Mouse (Mus musculus): ENCODE data around the gene Ssbp1. TPM values are rescaled to one million over a fixed set of nuclear protein-coding genes. Genes with fewer than 3 reads are reported as not detected.

Gene Ssbp1
- 37.9 and 40.0 TPM in 2 replicates for polyA plus RNA-seq (2012; rRNA removed)

DNA sequence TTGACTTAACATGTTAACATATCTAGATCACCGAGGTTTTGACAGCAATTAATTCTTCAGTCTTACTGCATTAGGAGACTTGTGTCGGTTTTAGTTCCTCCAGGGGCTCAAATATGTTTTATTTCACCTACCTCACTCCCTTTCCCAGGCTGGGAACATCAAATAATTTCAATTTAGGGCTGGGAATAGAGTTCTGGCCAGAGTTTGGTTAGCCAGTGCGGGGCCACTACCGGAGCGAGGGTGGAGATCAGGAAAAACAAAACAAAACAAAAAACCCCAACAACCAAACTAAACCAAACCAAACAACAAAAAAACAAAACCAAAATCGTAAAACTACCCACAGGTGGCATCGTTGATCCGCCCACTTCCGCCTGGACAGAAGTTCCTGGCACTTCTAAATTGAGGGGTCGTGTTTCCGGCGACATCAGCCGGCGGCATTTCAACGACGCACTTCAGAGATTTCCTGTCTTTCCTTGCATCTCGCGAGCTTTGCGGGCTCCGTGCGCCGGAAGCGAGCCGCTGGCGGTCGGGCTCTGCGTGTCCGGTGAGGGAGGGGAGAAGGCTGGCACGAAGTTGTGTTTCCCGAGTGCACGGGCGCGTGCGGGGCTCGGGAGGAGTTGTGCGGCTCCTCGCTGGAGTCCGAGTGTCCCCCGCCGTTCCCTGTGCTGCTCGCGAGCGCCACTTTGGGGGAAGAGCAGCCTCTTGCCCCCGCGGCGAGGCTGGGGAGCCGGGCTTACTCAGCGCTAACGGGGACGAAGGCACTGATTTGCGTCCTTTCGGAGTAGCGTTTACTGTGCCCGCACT, at the start of gene Ssbp1:
Gene Ssbp1 (plus strand): TSS at position 437 of the 804 bp plus-strand sequence.

DNA sequence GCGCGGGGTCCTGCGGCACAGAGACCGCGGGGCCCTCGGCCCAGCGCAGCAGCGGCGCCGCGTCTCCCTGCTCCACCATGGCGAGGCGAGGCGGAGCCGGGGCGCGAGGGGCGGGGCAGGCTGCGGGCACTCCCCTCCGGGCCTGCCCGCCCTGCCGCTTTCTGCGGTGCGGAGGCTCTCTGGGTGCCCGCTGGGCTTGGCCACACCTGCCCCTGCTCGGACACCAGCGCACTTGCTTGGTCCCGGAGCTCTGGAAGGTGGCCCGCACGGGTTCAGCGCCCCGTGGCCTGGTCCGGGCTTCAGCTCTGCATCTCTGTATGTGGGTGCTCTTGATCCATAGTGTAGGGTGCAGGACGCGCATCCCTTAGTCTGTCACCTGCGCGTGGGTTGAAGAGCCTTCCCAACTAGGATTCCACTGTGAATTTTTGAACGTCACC, 35.1 kb upstream of the Ssbp1 start, which contains the start of gene E330009J07Rik:
Gene E330009J07Rik (minus strand): TSS at position 89 of the 437 bp plus-strand sequence.

DNA sequence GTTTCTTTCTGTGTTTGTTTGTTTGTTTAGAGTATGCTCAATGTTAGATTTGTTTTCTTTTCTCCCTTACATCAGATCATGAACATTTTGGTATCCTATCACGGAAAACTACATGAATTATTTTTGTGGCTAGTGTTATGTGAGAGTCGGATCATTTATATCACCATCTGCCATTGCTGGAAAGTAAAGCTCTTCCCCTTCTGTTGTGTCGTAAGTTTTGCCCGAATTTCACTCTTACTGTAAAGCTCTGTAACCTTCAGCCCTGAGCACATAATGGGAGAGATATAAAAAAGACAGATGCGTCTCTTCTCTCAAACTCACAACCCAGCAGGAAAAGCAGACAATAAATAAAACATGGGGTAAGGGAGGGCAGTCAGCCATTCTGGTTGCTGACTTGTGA, 32.2 kb upstream of the Ssbp1 start, which contains the start of gene Wee2:
Gene Wee2 (plus strand): TSS at position 153 of the 400 bp plus-strand sequence.

DNA sequence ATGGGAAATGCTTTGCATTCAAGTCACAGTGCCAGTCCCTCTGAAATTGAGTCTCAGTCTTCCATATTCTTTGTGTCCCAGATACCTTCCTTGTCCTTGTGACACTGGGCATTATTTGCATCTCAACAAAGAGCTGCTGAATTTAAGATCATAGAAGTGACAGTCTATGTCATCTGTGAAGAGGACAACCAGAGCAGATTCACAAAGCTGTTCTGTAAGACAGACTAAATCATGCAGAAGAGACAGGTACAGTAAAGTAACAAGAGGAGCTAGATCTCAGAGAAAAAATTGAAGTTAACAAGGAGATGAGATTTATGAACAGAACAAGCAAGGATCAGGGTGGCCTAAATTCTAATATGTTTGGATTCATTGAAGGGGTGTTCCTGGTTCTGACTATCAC, 19.8 kb downstream of the Ssbp1 start, which contains the start of gene Tas2r137:
Gene Tas2r137 (plus strand): TSS at position 301 of the 400 bp plus-strand sequence.

DNA sequence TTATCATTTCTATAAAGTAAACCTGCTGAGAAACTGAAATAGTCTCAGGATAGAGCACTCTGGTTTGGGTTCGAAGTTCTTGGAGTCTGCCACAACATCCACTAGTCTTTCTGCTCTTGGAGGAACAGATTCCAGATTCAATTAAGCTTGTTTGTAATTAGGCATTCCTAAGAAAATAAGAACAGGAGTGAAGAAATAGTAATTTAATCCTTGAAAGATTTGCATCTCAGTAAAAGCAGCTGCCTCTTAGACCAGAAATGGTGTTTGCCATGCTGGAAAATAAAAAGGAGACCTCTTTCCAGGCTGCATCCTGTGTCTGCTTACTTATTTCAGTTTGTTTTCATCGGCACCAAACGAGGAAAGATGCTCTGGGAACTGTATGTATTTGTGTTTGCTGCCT, 22.1 kb downstream of the Ssbp1 start, which contains the start of gene Tas2r108:
Gene Tas2r108 (plus strand): TSS at position 301 of the 400 bp plus-strand sequence.

DNA sequence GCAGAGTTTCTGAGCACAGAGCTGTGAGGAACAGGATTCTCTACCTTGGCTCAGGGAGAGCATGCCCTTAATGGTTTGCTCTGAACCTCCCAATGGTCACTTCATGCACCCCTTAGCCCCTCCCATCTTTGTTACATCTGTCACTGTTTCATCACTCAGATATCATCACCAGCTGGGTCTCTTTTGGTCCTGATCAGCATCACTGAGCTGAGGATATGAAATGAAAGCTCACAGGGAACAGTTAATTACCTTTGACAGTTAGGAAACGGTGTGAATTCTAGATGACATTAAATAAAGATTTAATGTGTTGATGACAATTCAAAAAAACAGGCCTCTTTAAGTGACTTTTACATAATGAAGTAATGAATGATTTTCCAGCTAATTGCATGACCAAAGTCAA, 48.3 kb downstream of the Ssbp1 start, which contains the start of gene Prss37:
Gene Prss37 (minus strand): TSS at position 101 of the 400 bp plus-strand sequence.

Other genes with a start within 250 kb of the Ssbp1 start
- gene Agk, start 146.2 kb upstream of the Ssbp1 start, polyA plus RNA-seq (2012; rRNA removed), result 7.0 TPM in 2 replicates
- gene E330009J07Rik, start 35.2 kb upstream of the Ssbp1 start, polyA plus RNA-seq (2012; rRNA removed), result 3.3 and 3.4 TPM in 2 replicates
- gene Wee2, start 32.3 kb upstream of the Ssbp1 start, polyA plus RNA-seq (2012; rRNA removed), result 0.01 TPM in 2 replicates
- gene Tas2r137, start 19.9 kb downstream of the Ssbp1 start, polyA plus RNA-seq (2012; rRNA removed), result not detected in 2 replicates
- 0.07 TPM in 1 of 2 replicates, not detected in the other for gene Tas2r108, start 22.2 kb downstream of the Ssbp1 start, polyA plus RNA-seq (2012; rRNA removed)
- not detected in 2 replicates for gene Prss37, start 48.2 kb downstream of the Ssbp1 start, polyA plus RNA-seq (2012; rRNA removed)
- not detected in 2 replicates for gene Olfr461, start 83.7 kb downstream of the Ssbp1 start, polyA plus RNA-seq (2012; rRNA removed)
- 0.01 TPM in 1 of 2 replicates, not detected in the other for gene Olfr460, start 98.1 kb downstream of the Ssbp1 start, polyA plus RNA-seq (2012; rRNA removed)
- 7.0 and 8.9 TPM in 2 replicates for gene Clec5a, start 114.5 kb downstream of the Ssbp1 start, polyA plus RNA-seq (2012; rRNA removed)
- not detected in 2 replicates for gene Tas2r138, start 142.0 kb downstream of the Ssbp1 start, polyA plus RNA-seq (2012; rRNA removed)
- gene Mgam, start 157.5 kb downstream of the Ssbp1 start, polyA plus RNA-seq (2012; rRNA removed), result 6.7 and 7.3 TPM in 2 replicates